Mouse (Mus musculus) 3134 (cell line): ENCODE measurements at regions not wholly inside any gene's neighbourhood (a gene's known extent, or its start where the extent isn't known, plus 50 kb on each side); places are given as distances from the start of the nearest gene placed in this dataset.

Source experiments
- DNase-seq: peaks from one replicate; pipeline ENCODE4 v3.0.0-alpha.2; 2011; ENCODE audit warnings: low spot score; ENCODE audit not compliant: insufficient read length; ENCODE audit errors: extremely low read depth

DNA sequence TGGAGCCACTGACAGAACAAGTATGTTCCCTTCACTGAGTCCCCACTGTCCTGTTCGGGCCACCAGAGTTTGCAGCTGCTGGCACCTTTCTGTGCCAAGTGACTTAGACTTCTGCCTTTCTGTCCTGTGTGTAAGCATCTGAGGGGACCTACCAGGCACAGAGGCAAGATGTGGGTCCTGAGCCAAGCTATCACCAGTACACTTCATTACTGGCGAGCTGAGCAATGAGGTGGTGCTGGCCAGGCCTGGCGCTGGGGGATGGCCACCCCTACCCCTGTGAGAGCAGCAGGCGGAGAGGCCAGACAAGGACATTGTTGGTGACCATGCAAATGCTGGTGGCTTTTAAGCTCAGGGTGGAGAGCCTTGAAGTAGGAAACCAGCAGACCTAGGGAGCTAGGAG is 87.6 kb upstream of the Mrps6 start:
- DNase-seq, result peak; percentile 70

- no peak for DNase-seq
Measured at GRCm38 (mm10) chr16:91973183-91973582, 84.9 kb upstream of the Mrps6 start.

DNA sequence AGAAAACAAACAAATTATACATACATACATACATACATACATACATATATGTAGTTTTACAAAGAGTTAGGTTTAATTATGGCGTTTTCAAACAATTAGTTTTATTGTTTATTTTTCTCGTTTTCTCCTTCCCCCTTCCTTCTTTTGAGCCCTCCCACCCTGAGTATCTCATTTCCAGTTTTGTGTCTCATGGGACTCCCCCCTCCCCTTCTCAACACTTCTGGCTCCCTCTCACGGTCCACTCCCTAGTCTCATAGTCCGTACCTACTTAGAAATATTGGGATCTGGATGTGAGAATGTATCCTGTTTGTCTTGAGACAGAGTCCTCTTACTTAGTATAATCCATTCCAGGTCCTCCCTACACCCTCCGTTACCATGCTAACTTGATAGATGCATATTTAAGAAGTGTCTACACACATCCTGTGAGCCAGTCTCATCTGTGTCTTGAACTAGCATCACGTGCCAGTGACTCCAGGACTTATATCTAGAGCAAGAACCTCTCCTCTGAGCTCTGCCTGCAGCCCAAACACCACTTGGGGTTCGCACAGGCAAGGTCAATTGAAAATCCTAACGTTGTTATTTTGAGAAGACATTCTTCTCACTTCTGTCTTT is 81.8 kb upstream of the Mrps6 start:
- no peak for DNase-seq

- no peak for DNase-seq
Measured at GRCm38 (mm10) chr16:91978423-91978822, 79.6 kb upstream of the Mrps6 start.

DNA sequence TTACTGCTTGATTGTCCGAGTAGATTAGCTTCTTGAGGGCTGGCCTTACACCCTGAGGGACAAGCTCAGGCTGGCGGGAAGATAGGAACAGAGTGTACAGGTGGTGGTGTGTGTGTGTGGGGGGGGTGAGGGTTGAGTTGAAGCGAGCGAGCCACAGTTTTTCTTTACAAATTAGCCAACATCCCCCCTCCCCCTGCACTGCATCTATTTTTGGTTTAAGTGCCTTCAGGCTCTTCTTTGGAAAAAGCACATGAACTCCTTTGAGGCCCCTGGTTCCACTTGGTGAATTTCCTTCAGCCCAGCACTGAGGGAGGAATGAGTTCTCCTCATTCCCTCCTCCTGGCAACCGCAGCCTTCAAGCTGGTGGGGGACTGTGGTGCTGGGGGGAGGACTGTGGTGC is 79.2 kb upstream of the Mrps6 start:
- no peak for DNase-seq

- no peak for DNase-seq
Measured at GRCm38 (mm10) chr16:91980482-91980881, 77.6 kb upstream of the Mrps6 start.

DNA sequence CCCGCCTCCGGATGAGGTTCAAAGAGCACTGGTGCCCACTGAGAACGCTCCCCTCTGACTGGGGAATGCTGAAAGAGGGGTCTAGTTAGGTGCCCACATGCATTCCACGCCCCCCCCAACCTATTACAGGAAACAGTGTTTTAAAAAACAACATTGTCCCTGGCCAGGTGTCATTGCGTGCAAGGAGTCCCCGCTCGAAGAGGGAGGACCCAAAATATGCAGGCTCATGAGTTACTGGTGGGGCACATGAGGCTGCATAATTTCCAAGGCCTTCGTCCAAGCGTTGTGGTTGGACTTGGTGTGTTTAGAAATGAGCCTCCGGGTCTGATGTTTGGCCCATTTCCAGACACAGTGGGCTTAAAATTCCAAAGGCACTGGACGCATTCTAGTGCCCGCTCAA is 72.9 kb upstream of the Mrps6 start:
- no peak for DNase-seq

DNA sequence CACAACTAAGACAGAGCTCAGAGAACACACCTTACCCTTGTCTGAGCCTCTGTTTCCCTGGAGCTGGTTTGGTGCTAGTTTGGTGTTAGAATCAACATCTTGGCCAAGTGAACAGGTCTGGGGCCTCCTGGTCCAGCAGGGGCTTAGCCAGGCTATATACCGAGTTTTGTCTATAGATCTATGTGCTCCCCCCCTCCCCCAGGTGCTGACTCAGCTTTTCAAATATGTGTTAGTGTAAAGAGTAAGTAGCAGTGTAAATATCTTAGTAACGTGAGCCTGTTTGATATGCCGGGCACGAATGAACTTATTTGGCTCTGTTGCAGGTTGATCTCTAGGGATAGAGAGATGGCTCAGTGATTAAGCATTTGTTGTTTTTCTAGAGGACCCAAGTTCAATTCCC is 68.7 kb upstream of the Mrps6 start:
- no peak for DNase-seq

- DNase-seq, result peak; percentile 38
Measured at GRCm38 (mm10) chr16:91995459-91996190, 62.4 kb upstream of the Mrps6 start.

DNA sequence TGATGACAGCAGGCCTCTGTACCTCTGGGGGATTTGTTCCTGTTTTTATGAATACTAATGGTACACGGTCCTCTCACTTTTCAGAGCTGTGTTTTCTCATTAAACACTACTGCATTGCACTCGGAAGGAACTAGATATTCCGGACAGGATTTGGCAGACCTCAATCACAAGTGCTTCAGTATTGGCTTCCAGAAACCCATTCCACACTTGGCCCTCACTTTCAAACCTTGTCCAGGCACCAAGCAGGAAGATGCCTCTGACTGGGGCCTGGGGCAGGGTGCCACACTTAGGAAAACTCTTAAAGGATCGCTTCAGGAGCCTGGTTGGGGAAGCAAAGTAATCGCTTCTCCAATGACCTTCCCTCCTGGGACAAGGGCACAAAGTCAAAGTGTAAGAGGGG is 50.7 kb upstream of the Mrps6 start:
- no peak for DNase-seq
